ENCODE assay signal across 8 mouse cellular contexts in the genomic region with DNA sequence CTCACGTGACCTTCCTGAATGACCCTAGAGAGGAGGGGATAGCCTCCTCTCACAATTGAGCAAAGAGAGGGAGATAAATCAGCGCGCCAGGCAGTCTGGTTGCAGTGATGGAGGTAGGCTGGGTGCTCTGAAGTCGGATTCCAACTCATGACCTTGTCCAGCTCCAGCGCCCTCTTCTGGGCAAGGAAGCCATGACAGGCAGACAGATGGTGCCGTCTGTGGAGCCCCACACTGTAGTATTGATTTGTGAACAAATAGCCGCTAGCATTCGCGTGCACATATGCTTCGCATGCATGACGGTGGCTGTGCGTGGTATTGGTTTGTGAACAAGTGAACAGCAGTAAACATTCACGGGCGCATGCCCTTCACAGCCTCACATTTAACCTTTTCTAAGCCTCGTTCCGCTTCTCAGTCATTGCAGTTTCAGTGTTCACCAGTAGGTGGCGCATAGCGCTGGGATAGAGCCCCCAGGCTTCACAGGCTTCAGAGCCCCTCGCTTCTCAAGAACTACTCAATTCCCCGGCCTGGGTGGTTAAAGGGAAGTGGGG. TPM values are rescaled to one million over a fixed set of nuclear protein-coding genes. Genes with fewer than 3 reads are reported as not detected.
DNase-seq lines count a peak whose midpoint lies in the region; ATAC-seq and TF ChIP-seq lines count a peak whose summit lies in the region.

No protein-coding gene starts in this region.

- H3K36me3 ChIP-seq in heart, embryonic 11.5 days (ENCODE audit: control insufficient read depth, insufficient read depth, low read length) = no peaks in the 10 kb centered on the region
- H3K36me3 ChIP-seq in kidney, embryonic 15.5 days = no peaks in the 10 kb centered on the region

- 2% methylated on average over 20 of the region's 20 CpGs for WGBS in heart, embryonic 11.5 days (ENCODE audit: insufficient replicate concordance)
- WGBS in kidney, embryonic 15.5 days = 3% methylated on average over 20 of the region's 20 CpGs

- peak; percentile 84 for ATAC-seq in erythroblast, adult 5-6 weeks (replicated peaks; ENCODE audit: low FRiP score, poor library complexity, severe bottlenecking)
- peak; percentile 51 for ATAC-seq in heart, embryonic 11.5 days (replicated peaks; ENCODE audit: insufficient number of reproducible peaks, low FRiP score, low TSS enrichment)
- peak; percentile 63 for ATAC-seq in kidney, embryonic 15.5 days (replicated peaks; ENCODE audit: low FRiP score)

- H3K9ac ChIP-seq in heart, embryonic 11.5 days (ENCODE audit: low read depth, low read length) = peak overlapping the region; percentile 62
- no peak overlapping the region for H3K9ac ChIP-seq in kidney, embryonic 15.5 days

- no peak for TF ChIP-seq POLR2A in brain, embryonic 14.5 days (IDR thresholded peaks at IDR 0.05; ENCODE audit: borderline replicate concordance, extremely low read depth, insufficient read depth, insufficient read length, poor library complexity, severe bottlenecking)

- H3K27me3 ChIP-seq in heart, embryonic 11.5 days (ENCODE audit: control insufficient read depth, insufficient read depth, low read length) = no peaks in the 10 kb centered on the region
- no peaks in the 10 kb centered on the region for H3K27me3 ChIP-seq in kidney, embryonic 15.5 days

- H3K4me2 ChIP-seq in heart, embryonic 11.5 days = peak overlapping the region; percentile 88
- H3K4me2 ChIP-seq in kidney, embryonic 15.5 days = peak overlapping the region; percentile 61

- peak; percentile 72 for DNase-seq in CD4-positive helper T cell, adult 2 months (ENCODE audit: low read depth, low spot score)
- peak; percentile 90 for DNase-seq in brain, embryonic 14.5 days (ENCODE audit: low read depth)
- peak; percentile 92 for DNase-seq in liver
- peak; percentile 44 to 71 for DNase-seq in monocyte, adult 2 months (ENCODE audit: low read depth in 1 of 2, low spot score in 2 of 2)
- DNase-seq in spleen, postnatal 36 days (ENCODE audit: low spot score in 2 of 2) = peak; percentile 62 to 73

- H3K4me3 ChIP-seq in heart, embryonic 11.5 days (ENCODE audit: low read depth, low read length) = peak overlapping the region; percentile 52
- peak overlapping the region; percentile 39 for H3K4me3 ChIP-seq in kidney, embryonic 15.5 days (replicated peaks)

- H3K4me1 ChIP-seq in heart, embryonic 11.5 days (ENCODE audit: control insufficient read depth, insufficient read depth, low read length) = peaks cover 5% of the 10 kb centered on the region; the same call in 1 of the 2 replicates
- peaks cover 33% of the 10 kb centered on the region for H3K4me1 ChIP-seq in kidney, embryonic 15.5 days

- H3K27ac ChIP-seq in heart, embryonic 11.5 days (ENCODE audit: low read depth, low read length) = no peak overlapping the region
- H3K27ac ChIP-seq in kidney, embryonic 15.5 days = no peak overlapping the region

- TF ChIP-seq CTCF in brain, embryonic 14.5 days (IDR thresholded peaks at IDR 0.05; ENCODE audit: borderline replicate concordance, extremely low read depth, insufficient read depth, insufficient read length) = peak; percentile 91

- no peaks in the 10 kb centered on the region for H3K9me3 ChIP-seq in heart, embryonic 11.5 days (replicated peaks; ENCODE audit: control insufficient read depth, low read length)
- no peaks in the 10 kb centered on the region for H3K9me3 ChIP-seq in kidney, embryonic 15.5 days (replicated peaks)

RNA-seq across cellular contexts. Expression of a gene that starts 22.8 kb away (rescaled TPM):
- 0.03 and 0.05 TPM in 2 replicates for polyA plus RNA-seq in brain, embryonic 14.5 days (2012; rRNA removed)
- total RNA-seq in erythroblast, adult 5-6 weeks (2015; ENCODE audit: low replicate concordance) = 0.58 TPM in 1 of 2 replicates, not detected in the other
- total RNA-seq in erythroblast, adult 5-6 weeks (2017; ENCODE audit: low replicate concordance) = not detected in 2 replicates
- polyA plus RNA-seq in heart, embryonic 11.5 days (2014; fragmentation: Nextera tagmentation; extraction: Ambion mirVana) = not detected in 2 replicates
- 0.04 and 0.05 TPM in 2 replicates for polyA plus RNA-seq in kidney, embryonic 15.5 days (2015; fragmentation: Nextera tagmentation; extraction: Ambion mirVana)

RNA-seq across cellular contexts. Expression of a gene that starts 33.5 kb away (rescaled TPM):
- 4.5 and 6.4 TPM in 2 replicates for polyA plus RNA-seq in brain, embryonic 14.5 days (2012; rRNA removed)
- total RNA-seq in erythroblast, adult 5-6 weeks (2015; ENCODE audit: low replicate concordance) = 39.6 and 74.4 TPM in 2 replicates
- total RNA-seq in erythroblast, adult 5-6 weeks (2017; ENCODE audit: low replicate concordance) = 27.5 and 31.5 TPM in 2 replicates
- 28.6 and 35.8 TPM in 2 replicates for polyA plus RNA-seq in heart, embryonic 11.5 days (2014; fragmentation: Nextera tagmentation; extraction: Ambion mirVana)
- polyA plus RNA-seq in kidney, embryonic 15.5 days (2015; fragmentation: Nextera tagmentation; extraction: Ambion mirVana) = 50.3 and 51.2 TPM in 2 replicates

RNA-seq across cellular contexts. Expression of a gene that starts 37.7 kb away (rescaled TPM):
- polyA plus RNA-seq in brain, embryonic 14.5 days (2012; rRNA removed) = 0.13 and 0.18 TPM in 2 replicates
- not detected in 2 replicates for total RNA-seq in erythroblast, adult 5-6 weeks (2015; ENCODE audit: low replicate concordance)
- total RNA-seq in erythroblast, adult 5-6 weeks (2017; ENCODE audit: low replicate concordance) = not detected in 2 replicates
- polyA plus RNA-seq in heart, embryonic 11.5 days (2014; fragmentation: Nextera tagmentation; extraction: Ambion mirVana) = not detected in 2 replicates
- polyA plus RNA-seq in kidney, embryonic 15.5 days (2015; fragmentation: Nextera tagmentation; extraction: Ambion mirVana) = not detected in 2 replicates
